Mouse (Mus musculus): ENCODE results near the gene Yy1.

Gene Yy1

GRCm38 (mm10) chr12:108857589-108858184 is 64.9 kb downstream of the Yy1 start:
- 83% methylated on average over 7 of the region's 7 CpGs for WGBS

GRCm38 (mm10) chr12:108858486-108858885 is 65.7 kb downstream of the Yy1 start:
- WGBS = 72% methylated on average over 5 of the region's 5 CpGs

GRCm38 (mm10) chr12:108865007-108865494 is 72.3 kb downstream of the Yy1 start:
- WGBS = 82% methylated on average over 6 of the region's 6 CpGs

GRCm38 (mm10) chr12:108869575-108869974 is 76.8 kb downstream of the Yy1 start:
- WGBS = 66% methylated on average over 2 of the region's 2 CpGs

All from cerebral cortex, adult 2 months (tissue).